Mouse (Mus musculus) layer of hippocampus, adult 8-10 months (tissue): ENCODE data around the gene Chst8. TPM values are rescaled to one million over a fixed set of nuclear protein-coding genes. Genes with fewer than 3 reads are reported as not detected.

Experiments
- DNase-seq, 2 experiments: peaks; one replicate each; pipeline ENCODE4 v3.0.0; 2022; ENCODE audit warnings: low spot score in 2 of 2
- total RNA-seq, 4 experiments: library from RNA; stranded (reverse); gene quantifications; 2 replicates each; pipeline ENCODE4 v1.2.4; 2022

Gene Chst8
- total RNA-seq, 4 experiments from 2014 or later, result 28.5 to 37.0 (median 32.7) TPM

GRCm38 (mm10) chr7:34718651-34719050 lies 93.9 kb downstream of the Chst8 start:
- DNase-seq, result no peak

- DNase-seq, result no peak
Measured at GRCm38 (mm10) chr7:34717161-34717810, 95.2 kb downstream of the Chst8 start.

GRCm38 (mm10) chr7:34714848-34715460 lies 97.6 kb downstream of the Chst8 start:
- DNase-seq, result no peak

GRCm38 (mm10) chr7:34709111-34709510 lies 103.4 kb downstream of the Chst8 start:
- DNase-seq, result no peak

- DNase-seq, result no peak
Measured at GRCm38 (mm10) chr7:34704401-34704800, 108.1 kb downstream of the Chst8 start.

- DNase-seq, result no peak
Measured at GRCm38 (mm10) chr7:34703437-34703836, 109.1 kb downstream of the Chst8 start.

GRCm38 (mm10) chr7:34702718-34703351 lies 109.7 kb downstream of the Chst8 start:
- no peak for DNase-seq

GRCm38 (mm10) chr7:34699888-34700287 lies 112.6 kb downstream of the Chst8 start:
- no peak for DNase-seq

- DNase-seq, result no peak
Measured at GRCm38 (mm10) chr7:34698221-34698620, 114.3 kb downstream of the Chst8 start.

GRCm38 (mm10) chr7:34696086-34696485 lies 116.4 kb downstream of the Chst8 start:
- DNase-seq, result no peak

GRCm38 (mm10) chr7:34694898-34695297 lies 117.6 kb downstream of the Chst8 start:
- no peak for DNase-seq

GRCm38 (mm10) chr7:34693916-34694315 lies 118.6 kb downstream of the Chst8 start:
- no peak for DNase-seq

- no peak for DNase-seq
Measured at GRCm38 (mm10) chr7:34693072-34693471, 119.4 kb downstream of the Chst8 start.

- no peak for DNase-seq
Measured at GRCm38 (mm10) chr7:34690111-34690510, 122.4 kb downstream of the Chst8 start.

GRCm38 (mm10) chr7:34689028-34689427 lies 123.5 kb downstream of the Chst8 start:
- DNase-seq, result no peak

- no peak for DNase-seq
Measured at GRCm38 (mm10) chr7:34685801-34686200, 126.7 kb downstream of the Chst8 start.

- no peak for DNase-seq
Measured at GRCm38 (mm10) chr7:34685176-34685575, 127.3 kb downstream of the Chst8 start.

GRCm38 (mm10) chr7:34680771-34681421 lies 131.6 kb downstream of the Chst8 start:
- no peak for DNase-seq

- no peak for DNase-seq
Measured at GRCm38 (mm10) chr7:34679886-34680285, 132.6 kb downstream of the Chst8 start.

GRCm38 (mm10) chr7:34675831-34676514 lies 136.5 kb downstream of the Chst8 start:
- DNase-seq, result peak; percentile 57 to 81

GRCm38 (mm10) chr7:34675120-34675790 lies 137.3 kb downstream of the Chst8 start:
- DNase-seq, result no peak
